Mouse (Mus musculus) adrenal gland, postnatal 4 days (tissue): ENCODE results near the gene Bend3. TPM values are rescaled to one million over a fixed set of nuclear protein-coding genes. Genes with fewer than 3 reads are reported as not detected.
A peak's percentile ranks its signal among the peaks of the same experiment; 100 is the strongest.

ENCODE experiments used
- DNase-seq, 2 experiments: peaks; one replicate each; pipeline ENCODE4 v3.0.0; 2021 to 2022; ENCODE audit warnings: low spot score in 2 of 2, mixed read lengths in 2 of 2
- total RNA-seq, 2 experiments: library from RNA; stranded (reverse); gene quantifications; 2 replicates each; pipeline ENCODE4 v1.2.3; 2021

Gene Bend3
- total RNA-seq, 2 experiments from 2014 or later = 11.0 to 14.0 TPM

- no peak for DNase-seq
These were observed 48.9 kb downstream of the Bend3 start for GRCm38 (mm10) chr10:43527283-43528269.

DNA sequence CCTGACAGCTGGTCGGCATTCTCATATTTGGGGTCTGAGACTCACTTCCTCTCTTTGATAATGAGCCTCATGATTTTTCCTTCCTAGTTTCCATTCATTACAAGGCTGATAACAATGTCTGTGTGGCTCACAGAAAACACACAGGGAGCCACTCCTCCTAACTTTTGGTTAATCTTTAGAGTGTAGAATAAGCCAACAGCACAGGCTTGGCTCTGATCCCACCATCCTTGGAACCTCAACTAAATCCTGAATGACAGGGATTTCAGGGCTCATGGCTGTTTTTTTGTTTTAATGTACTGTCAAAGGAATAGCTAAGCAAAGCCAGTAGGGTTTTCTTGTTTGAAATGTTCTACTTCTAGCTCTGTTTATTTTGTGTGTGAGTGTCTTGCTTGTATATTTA is 55.8 kb downstream of the Bend3 start:
- DNase-seq = no peak

- DNase-seq = no peak
These were observed 59.0 kb downstream of the Bend3 start for GRCm38 (mm10) chr10:43537652-43538051.

DNA sequence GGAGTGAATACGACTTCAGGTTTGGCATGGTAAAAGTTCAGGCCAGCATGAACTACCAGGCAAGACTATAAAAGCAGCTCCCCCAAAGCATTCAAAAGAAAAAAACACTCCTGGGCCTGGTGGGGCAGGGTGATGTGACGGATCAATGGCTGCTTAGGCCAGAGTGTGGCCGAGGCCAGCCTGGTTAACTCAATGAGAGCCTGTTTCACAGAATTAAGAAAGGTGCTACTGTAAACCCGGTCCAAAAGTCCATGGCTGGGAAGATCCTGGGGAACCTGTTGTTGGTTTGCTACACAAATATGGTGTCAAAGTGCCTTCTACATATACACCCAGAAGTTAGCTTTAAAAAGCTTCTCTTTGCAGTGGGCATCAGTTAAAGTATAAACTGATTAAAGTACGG is 60.2 kb downstream of the Bend3 start:
- DNase-seq = no peak

GRCm38 (mm10) chr10:43539746-43540310 is 61.2 kb downstream of the Bend3 start:
- DNase-seq = no peak

GRCm38 (mm10) chr10:43540442-43541152 is 62.0 kb downstream of the Bend3 start, which contains the start of gene 1700021F05Rik:
1700021F05Rik (minus strand) TSS chr10:43540994.
- DNase-seq = peak; percentile 89 to 91

- DNase-seq = no peak
These were observed 62.5 kb downstream of the Bend3 start for GRCm38 (mm10) chr10:43541153-43541544.

GRCm38 (mm10) chr10:43549411-43549810 is 70.8 kb downstream of the Bend3 start:
- DNase-seq = no peak

GRCm38 (mm10) chr10:43550923-43551322 is 72.3 kb downstream of the Bend3 start:
- no peak for DNase-seq

DNA sequence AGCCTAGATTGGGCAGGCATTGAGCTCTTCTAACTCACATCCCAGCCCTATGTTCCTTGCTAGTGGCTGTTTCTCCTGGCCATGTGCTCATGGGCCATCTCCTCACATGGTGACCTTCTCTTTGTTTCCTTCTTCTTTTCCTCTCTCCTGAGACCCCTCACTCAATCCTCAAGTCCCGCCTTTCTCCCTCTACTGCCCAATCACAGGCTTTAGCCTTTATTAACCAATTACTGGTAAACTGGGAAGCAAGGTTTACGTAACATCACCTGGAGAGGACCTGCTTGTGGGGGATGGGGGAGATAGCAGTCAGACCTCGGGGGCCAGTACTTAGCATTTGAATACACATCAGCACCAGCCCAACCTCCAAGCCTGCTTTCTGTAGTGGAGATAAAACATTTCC is 72.8 kb downstream of the Bend3 start:
- DNase-seq = no peak

GRCm38 (mm10) chr10:43557630-43558165 is 79.1 kb downstream of the Bend3 start:
- DNase-seq = no peak

DNA sequence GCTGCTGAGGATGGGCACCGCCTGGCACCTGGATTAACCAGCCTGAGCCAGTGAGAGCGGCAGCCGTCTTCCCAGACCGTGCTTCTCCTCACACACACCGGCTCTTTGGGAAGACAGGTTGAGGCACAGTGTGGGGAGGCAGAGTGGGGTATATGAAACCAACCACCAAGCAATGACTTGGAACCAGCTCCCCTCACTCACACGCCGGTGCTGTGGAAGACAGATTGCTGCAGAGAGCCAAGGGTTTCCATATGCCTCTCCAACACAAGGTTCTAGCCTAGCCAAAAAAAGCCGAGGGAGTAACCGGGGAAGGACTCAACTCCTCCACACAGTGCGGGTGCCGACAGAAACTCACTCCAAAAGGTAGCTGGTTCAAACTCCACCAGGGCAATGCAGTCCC is 80.7 kb downstream of the Bend3 start:
- DNase-seq = no peak

GRCm38 (mm10) chr10:43560765-43561164 is 82.1 kb downstream of the Bend3 start:
- no peak for DNase-seq

DNA sequence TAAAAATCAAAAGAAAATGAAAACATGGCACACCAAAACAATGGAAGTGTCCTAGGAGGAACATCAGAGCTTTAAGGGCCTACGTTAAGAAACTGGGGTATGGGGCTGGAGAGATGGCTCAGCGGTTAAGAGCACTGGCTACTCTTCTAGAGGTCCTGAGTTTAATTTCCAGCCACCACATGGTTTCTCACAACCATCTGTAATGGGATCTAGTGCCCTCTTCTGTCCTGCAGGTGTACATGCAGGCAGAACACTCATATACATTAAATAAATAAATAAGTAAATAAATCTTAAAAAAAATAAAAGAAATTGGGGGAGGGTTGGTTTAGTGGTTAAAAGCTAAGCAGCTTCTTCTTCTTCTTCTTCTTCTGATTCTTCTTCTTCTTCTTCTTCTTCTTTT is 82.7 kb downstream of the Bend3 start:
- no peak for DNase-seq

Other genes with a start within 250 kb of the Bend3 start
- 10 to 100 TPM; 11.7 to 16.4 TPM for gene Gm9803, start 45.3 kb downstream of the Bend3 start, total RNA-seq
- gene 1700021F05Rik, start 62.2 kb downstream of the Bend3 start, total RNA-seq = 10 to 100 TPM; 71.8 to 72.3 TPM
- gene Cd24a, start 99.5 kb downstream of the Bend3 start, total RNA-seq = 100 to 1,000 TPM; 139 to 224 TPM